Comparison of ENCODE assay signal across 8 mouse cellular contexts in the genomic region with DNA sequence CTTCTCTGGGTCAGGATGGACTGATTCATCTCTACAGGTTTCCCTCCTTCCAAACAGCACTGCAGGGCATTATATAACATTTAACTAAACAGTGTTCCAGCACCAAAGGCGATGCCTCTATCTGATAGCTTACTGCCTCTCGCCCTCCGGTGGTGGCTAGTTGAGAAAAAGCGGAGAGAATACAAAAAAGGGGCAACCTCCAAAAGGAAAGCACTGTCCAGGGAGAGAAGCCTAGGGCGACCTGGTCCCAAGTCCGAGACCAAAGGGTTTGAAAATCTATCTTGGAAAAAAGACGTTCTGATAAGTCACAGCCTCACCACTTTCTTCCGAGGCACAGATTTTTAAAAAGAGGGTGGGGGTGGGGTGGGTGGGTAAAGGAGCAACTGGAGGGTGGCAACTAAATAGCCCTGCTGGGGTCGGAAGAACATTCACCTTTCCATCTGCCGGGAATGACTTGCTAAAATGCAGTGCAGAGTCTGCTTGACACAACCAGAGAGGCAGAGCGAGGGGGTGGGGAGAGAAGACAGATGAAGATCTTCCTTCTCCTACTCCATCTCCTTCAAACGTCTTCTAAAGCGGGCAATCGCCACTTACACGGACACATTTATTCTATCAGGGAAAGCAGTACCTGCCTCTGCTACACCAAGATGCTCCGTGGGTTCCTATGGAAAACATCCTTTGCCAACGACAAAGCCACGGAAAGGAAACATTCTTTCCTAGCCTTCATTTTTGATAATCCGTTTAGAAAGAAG.
A peak's percentile ranks its signal among the peaks of the same experiment; 100 is the strongest.
DNase-seq lines count a peak whose midpoint lies in the region; ATAC-seq and TF ChIP-seq lines count a peak whose summit lies in the region.

No protein-coding gene starts in this region.

- DNase-seq in adrenal gland, adult (ENCODE audit: inconsistent age in 2 of 2, low spot score in 1 of 2), result peak; percentile 56 to 83
- DNase-seq in adrenal gland, postnatal 4 days (ENCODE audit: low spot score in 2 of 2), result no peak
- peak; percentile 41 for DNase-seq in ES-CJ7 (ENCODE audit: low read depth, low spot score)

- 2% methylated on average over 19 of the region's 19 CpGs for whole genome bisulfite sequencing in hindbrain, embryonic 13.5 days
- WGBS in limb, embryonic 12.5 days, result 1% methylated on average over 19 of the region's 19 CpGs
- whole genome bisulfite sequencing in olfactory bulb, adult 2 months, result 3% methylated on average over 19 of the region's 19 CpGs

- peak overlapping the region; percentile 94 for H3K9ac ChIP-seq in hindbrain, embryonic 13.5 days
- H3K9ac ChIP-seq in limb, embryonic 12.5 days (replicated peaks), result peak overlapping the region; percentile 72

- peak overlapping the region; percentile 76 for H3K27ac ChIP-seq in cortical plate, adult 2 months (ENCODE audit: insufficient read depth, low read length)
- peak overlapping the region; percentile 98 for H3K27ac ChIP-seq in hindbrain, embryonic 13.5 days
- H3K27ac ChIP-seq in limb, embryonic 12.5 days, result peak overlapping the region; percentile 92
- H3K27ac ChIP-seq in olfactory bulb, adult 2 months (ENCODE audit: insufficient read depth, low read depth, low read length), result peak overlapping the region; percentile 93

- no peaks in the 10 kb centered on the region for H3K36me3 ChIP-seq in hindbrain, embryonic 13.5 days
- peaks cover 7% of the 10 kb centered on the region for H3K36me3 ChIP-seq in limb, embryonic 12.5 days

- H3K4me1 ChIP-seq in cortical plate, adult 2 months (ENCODE audit: control insufficient read depth, insufficient read depth, low read length), result peaks cover 21% of the 10 kb centered on the region
- H3K4me1 ChIP-seq in hindbrain, embryonic 13.5 days (replicated peaks), result peaks cover 56% of the 10 kb centered on the region
- peaks cover 65% of the 10 kb centered on the region for H3K4me1 ChIP-seq in limb, embryonic 12.5 days (replicated peaks)
- peaks cover 32% of the 10 kb centered on the region for H3K4me1 ChIP-seq in olfactory bulb, adult 2 months (ENCODE audit: control insufficient read depth, insufficient read depth, low read length)

- H3K9me3 ChIP-seq in hindbrain, embryonic 13.5 days, result no peaks in the 10 kb centered on the region
- no peaks in the 10 kb centered on the region for H3K9me3 ChIP-seq in limb, embryonic 12.5 days

- H3K4me2 ChIP-seq in hindbrain, embryonic 13.5 days, result peak overlapping the region; percentile 95
- peak overlapping the region; percentile 66 for H3K4me2 ChIP-seq in limb, embryonic 12.5 days

- no peaks in the 10 kb centered on the region for H3K27me3 ChIP-seq in hindbrain, embryonic 13.5 days
- no peaks in the 10 kb centered on the region for H3K27me3 ChIP-seq in limb, embryonic 12.5 days

- H3K4me3 ChIP-seq in cortical plate, adult 2 months (ENCODE audit: insufficient read depth, low read length), result peak overlapping the region; percentile 88
- peak overlapping the region; percentile 75 for H3K4me3 ChIP-seq in hindbrain, embryonic 13.5 days
- H3K4me3 ChIP-seq in limb, embryonic 12.5 days (replicated peaks), result peak overlapping the region; percentile 50
- H3K4me3 ChIP-seq in olfactory bulb, adult 2 months (ENCODE audit: insufficient read depth, low read depth, low read length), result peak overlapping the region; percentile 49

- TF ChIP-seq CTCF in cortical plate, adult 2 months (IDR thresholded peaks at IDR 0.05; ENCODE audit: extremely low read depth, insufficient read depth, low read length), result peak; percentile 36
- no peak for TF ChIP-seq CTCF in olfactory bulb, adult 2 months (IDR thresholded peaks at IDR 0.05; ENCODE audit: insufficient read depth, low read depth, low read length)

- ATAC-seq in hindbrain, embryonic 13.5 days (ENCODE audit: low FRiP score), result no peak
- ATAC-seq in limb, embryonic 12.5 days (ENCODE audit: insufficient number of reproducible peaks, insufficient read depth, low FRiP score, low TSS enrichment, low read depth), result no peak
- ATAC-seq in erythroid progenitor cell, adult 5-6 weeks (replicated peaks; ENCODE audit: low FRiP score, poor library complexity, severe bottlenecking), result no peak

- peak; percentile 44; the same call in 1 of the 2 replicates for TF ChIP-seq POLR2A in cortical plate, adult 2 months (IDR thresholded peaks at IDR 0.05; ENCODE audit: extremely low read depth, insufficient read depth, low read length)
- no peak for TF ChIP-seq POLR2A in olfactory bulb, adult 2 months (IDR thresholded peaks at IDR 0.05; ENCODE audit: insufficient read depth, low read depth, low read length)

Comparison
In these comparisons a context has a peak if more than half of its experiments do, and no peak if none do; other contexts are left out.
1. DNase-seq: peak in adrenal gland, adult (2 of 2) and ES-CJ7 (single experiment); none in adrenal gland, postnatal 4 days (0 of 2).
2. Peak in every context shown above with its lines, with median percentiles within 50 percentile points of each other: H3K27ac ChIP-seq and H3K4me3 ChIP-seq.